Mouse (Mus musculus) heart, postnatal 0 days (tissue): ENCODE data around the gene Pde2a. TPM values are rescaled to one million over a fixed set of nuclear protein-coding genes. Genes with fewer than 3 reads are reported as not detected.

ENCODE experiments used
- ATAC-seq: fragments of 200-750 bp; cut with Nextera tagmentation; 2 replicates; pipeline ENCODE4 v1.8.0; 2017; ENCODE audit warnings: low read depth, moderate number of reproducible peaks, moderate library complexity; ENCODE audit not compliant: insufficient read depth
- DNase-seq: peaks from one replicate; pipeline ENCODE4 v3.0.0-alpha.2; 2016; ENCODE audit warnings: low spot score
- H3K27ac ChIP-seq: fragments of 300-500 bp; sonication (generic); 2 replicates; pipeline ENCODE4 v1.5.1; 2014; ENCODE audit warnings: low read depth, mild to moderate bottlenecking
- H3K27me3 ChIP-seq: fragments of 300-500 bp; sonication (generic); 2 replicates; pipeline ENCODE4 v1.6.1; 2014; ENCODE audit warnings: low read length, mixed read lengths; ENCODE audit not compliant: control insufficient read depth, insufficient read depth
- H3K36me3 ChIP-seq: fragments of 300-500 bp; sonication (generic); replicated peaks from 2 replicates; pipeline ENCODE4 v1.6.1; 2014; ENCODE audit warnings: low read length, mixed read lengths; ENCODE audit not compliant: control insufficient read depth, insufficient read depth
- H3K4me1 ChIP-seq: fragments of 300-500 bp; sonication (generic); 2 replicates; pipeline ENCODE4 v1.6.1; 2014; ENCODE audit warnings: antibody characterized with exemption; ENCODE audit not compliant: control insufficient read depth, insufficient read depth
- H3K4me2 ChIP-seq: fragments of 300-500 bp; sonication (generic); 2 replicates; pipeline ENCODE4 v1.6.1; 2014; ENCODE audit warnings: low read depth, mild to moderate bottlenecking, low read length, moderate library complexity
- H3K4me3 ChIP-seq: fragments of 300-500 bp; sonication (generic); 2 replicates; pipeline ENCODE4 v1.5.1; 2014; ENCODE audit warnings: low read depth, low read length
- H3K9ac ChIP-seq: fragments of 300-500 bp; sonication (generic); replicated peaks from 2 replicates; pipeline ENCODE4 v1.6.1; 2014; ENCODE audit warnings: low read depth, low read length, mixed read lengths
- H3K9me3 ChIP-seq: fragments of 300-500 bp; sonication (generic); replicated peaks from 2 replicates; pipeline ENCODE4 v1.6.1; 2016; ENCODE audit warnings: low read length; ENCODE audit not compliant: control insufficient read depth
- CTCF ChIP-seq: IDR thresholded peaks from 2 replicates; pipeline ENCODE4 v1.5.1; 2016; ENCODE audit warnings: antibody characterized with exemption, control low read depth, low read depth
- EP300 ChIP-seq: IDR thresholded peaks from 2 replicates; pipeline ENCODE4 v1.6.1; 2016; ENCODE audit warnings: antibody characterized with exemption, low read depth
- WGBS: fragments of 180-500 bp; shearing (Covaris S2); extraction: QIAGEN DNeasy Blood & Tissue Kit; methylation state at CpG from one replicate; pipeline ENCODE4 v1.1.7; 2014; 5-methylcytosine and 5-hydroxymethylcytosine counted together
- polyA plus RNA-seq: library from polyadenylated mRNA; unstranded; fragments of >200 nt; fragmentation: Nextera tagmentation; extraction: Ambion mirVana; gene quantifications from 2 replicates; pipeline ENCODE4 v1.2.1, GENCODE M21; 2015
- total RNA-seq: library from RNA; depleted of rRNA; stranded (reverse); fragments of >200 nt; gene quantifications from 2 replicates; pipeline ENCODE4 v1.2.3, GENCODE M21; 2014; ENCODE audit warnings: low replicate concordance

Gene Pde2a
- total and polyA plus RNA-seq, 2 experiments from 2014 or later, result 4.7 to 19.3 TPM

DNA sequence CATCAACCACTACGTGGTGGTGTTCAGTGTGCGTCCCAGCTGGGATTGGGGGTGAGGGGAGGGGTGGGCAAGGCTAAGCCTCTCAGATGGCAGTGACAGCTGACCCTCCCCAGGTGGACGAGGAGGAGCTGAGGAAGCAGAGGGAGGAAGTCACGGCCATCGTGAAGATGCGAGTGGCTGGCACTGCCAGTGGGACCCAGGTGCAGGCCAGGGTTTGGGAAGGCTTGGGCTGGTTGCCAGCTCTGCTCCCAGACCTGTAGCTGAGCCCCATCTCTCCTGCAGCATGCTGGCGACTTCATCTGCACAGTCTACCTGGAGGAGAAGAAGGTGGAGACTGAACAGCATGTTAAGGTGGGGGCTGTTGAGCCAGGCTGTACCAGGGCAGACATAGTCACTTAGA, 20.0 kb upstream of the Pde2a start:
- DNase-seq (no peak), ATAC-seq (no peak)
- Histone ChIP-seq H3K36me3 (peaks cover 82% of the 10 kb centered on the region), H3K4me2 (no peak overlapping the region), H3K4me3 (no peak overlapping the region), H3K27ac (no peak overlapping the region), H3K9me3 (no peaks in the 10 kb centered on the region), H3K4me1 (peaks cover 24% of the 10 kb centered on the region), H3K9ac (no peak overlapping the region), H3K27me3 (no peaks in the 10 kb centered on the region)
- TF ChIP-seq CTCF, result no peak
- TF ChIP-seq EP300, result no peak
- 90% methylated on average over 7 of the region's 7 CpGs for WGBS

DNA sequence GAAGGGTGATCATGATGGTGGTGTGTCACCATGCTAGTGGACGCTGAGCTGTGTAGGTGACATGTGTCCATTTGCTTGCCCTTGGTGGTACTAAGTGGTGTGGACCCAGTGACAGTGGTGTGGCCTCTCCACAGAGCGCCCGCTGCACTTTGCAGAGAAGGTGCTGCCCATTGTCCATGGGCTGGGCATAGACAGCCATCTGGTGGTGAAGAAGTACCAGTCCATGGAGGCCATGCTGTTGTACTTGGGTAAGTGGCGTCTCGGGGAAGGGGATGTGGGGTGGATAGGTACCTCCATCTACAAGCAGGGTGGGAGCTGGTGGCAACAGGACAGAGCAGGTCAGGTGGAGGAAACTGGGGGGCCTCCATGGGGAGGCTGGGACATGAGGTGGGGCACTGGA, 17.7 kb upstream of the Pde2a start:
- TF ChIP-seq CTCF (peak; percentile 44), EP300 (no peak)
- H3K27me3 ChIP-seq, result no peaks in the 10 kb centered on the region
- no peaks in the 10 kb centered on the region for H3K9me3 ChIP-seq
- no peak overlapping the region for H3K9ac ChIP-seq
- no peak overlapping the region for H3K4me3 ChIP-seq
- WGBS, result 88% methylated on average over 5 of the region's 5 CpGs
- H3K27ac ChIP-seq, result no peak overlapping the region
- H3K4me1 ChIP-seq, result peaks cover 25% of the 10 kb centered on the region
- DNase-seq (no peak), ATAC-seq (no peak)
- H3K36me3 ChIP-seq, result peaks cover 75% of the 10 kb centered on the region
- no peak overlapping the region for H3K4me2 ChIP-seq

DNA sequence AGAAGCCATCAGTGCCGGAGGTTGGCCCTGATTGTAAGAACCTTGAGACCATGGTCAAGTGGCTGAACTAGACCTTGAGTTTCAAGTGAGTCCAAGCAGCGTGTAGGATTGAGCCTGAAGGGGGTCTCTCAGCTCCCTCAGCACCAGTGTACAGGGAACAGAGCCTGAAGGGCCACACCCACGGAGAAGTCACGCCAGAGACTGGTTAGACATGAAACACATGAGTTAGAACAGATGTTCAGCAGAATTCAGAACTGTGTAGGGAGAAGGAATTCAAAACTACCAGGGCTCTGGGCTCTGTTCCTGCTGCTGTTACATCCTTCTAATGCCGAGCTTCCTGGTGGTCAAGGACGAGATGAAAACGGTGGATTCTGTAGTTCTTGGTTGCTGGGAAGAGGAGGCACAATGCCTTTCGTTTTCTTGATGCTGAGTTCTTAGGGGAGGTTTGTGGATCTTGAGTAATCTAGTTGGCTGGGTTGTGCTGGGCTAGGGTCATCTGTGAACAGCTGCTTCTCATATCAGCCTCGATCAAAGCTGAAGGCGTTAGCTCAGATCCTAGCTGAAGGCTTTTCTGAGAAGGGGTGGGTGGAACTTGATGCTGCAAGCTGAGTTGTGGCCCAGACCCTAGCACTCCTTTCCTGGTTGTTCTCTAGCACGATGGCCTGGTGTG, 11.1 kb upstream of the Pde2a start, which contains the start of gene Gm45837:
Gene Gm45837 (plus strand): TSS at position 620 of the 670 bp plus-strand sequence.
- 77% methylated on average over 11 of the region's 11 CpGs for WGBS
- H3K27me3 ChIP-seq, result no peaks in the 10 kb centered on the region
- TF ChIP-seq CTCF, result no peak

DNA sequence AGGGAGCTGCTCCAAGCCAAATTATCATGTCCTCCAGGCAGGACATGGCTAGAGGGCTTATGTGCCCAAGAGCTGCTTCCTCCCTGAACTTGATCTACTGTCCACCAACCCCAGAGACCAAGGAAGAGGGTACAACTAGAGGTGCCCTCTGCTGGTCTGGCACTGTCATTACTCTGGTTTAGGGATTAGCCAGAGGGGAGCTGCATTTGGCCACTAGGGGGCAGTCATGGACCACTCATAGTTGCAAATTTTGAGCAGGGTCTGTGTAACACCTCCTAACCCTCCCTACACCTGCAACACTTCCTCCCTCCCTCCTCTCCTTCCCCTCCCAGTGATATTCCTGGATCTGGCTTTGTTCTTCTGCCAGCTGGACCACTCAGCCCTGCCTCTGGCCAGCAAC, 8.7 kb upstream of the Pde2a start:
- DNase-seq (peak; percentile 77), ATAC-seq (peak; percentile 59)
- TF ChIP-seq CTCF (peak; percentile 99), EP300 (no peak)
- H3K9ac ChIP-seq, result no peak overlapping the region
- no peaks in the 10 kb centered on the region for H3K9me3 ChIP-seq
- H3K4me2 ChIP-seq, result no peak overlapping the region
- H3K4me1 ChIP-seq, result peaks cover 11% of the 10 kb centered on the region
- H3K27ac ChIP-seq, result no peak overlapping the region
- peaks cover 8% of the 10 kb centered on the region; the same call in 1 of the 2 replicates for H3K27me3 ChIP-seq
- H3K4me3 ChIP-seq, result no peak overlapping the region
- peaks cover 36% of the 10 kb centered on the region for H3K36me3 ChIP-seq

More for the DNA sequence above, 11.1 kb upstream of the Pde2a start, which contains the start of gene Gm45837:
- H3K9ac ChIP-seq, result no peak within 1 kb of the TSS
- ATAC-seq (no peak), DNase-seq (no peak)
- peaks cover 22% of the 10 kb centered on the region for H3K4me1 ChIP-seq
- no peak within 1 kb of the TSS for H3K4me2 ChIP-seq
- H3K9me3 ChIP-seq, result no peaks in the 10 kb centered on the region
- H3K27ac ChIP-seq, result no peak within 1 kb of the TSS
- H3K36me3 ChIP-seq, result peaks cover 41% of the 10 kb centered on the region
- no peak within 1 kb of the TSS for H3K4me3 ChIP-seq

DNA sequence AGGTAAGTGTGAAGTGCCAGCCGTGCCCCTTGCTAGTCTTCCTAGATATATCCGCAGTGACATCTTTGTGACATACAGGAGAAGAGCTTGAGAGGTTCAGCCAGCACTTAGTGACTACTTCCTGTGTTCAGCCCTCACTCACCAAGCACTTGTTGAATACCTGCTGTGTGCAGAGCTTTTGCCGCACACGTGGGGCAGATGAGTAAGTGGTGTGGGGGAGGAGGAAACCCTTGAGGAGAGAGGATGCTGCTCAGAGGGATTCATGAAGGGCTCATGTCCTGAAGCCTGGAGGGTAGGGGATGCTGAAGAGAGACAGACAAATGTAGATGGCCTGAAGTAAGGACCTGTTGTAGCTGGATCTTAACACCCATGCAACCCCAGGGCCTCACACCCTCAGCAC, 7.3 kb upstream of the Pde2a start:
- Histone ChIP-seq H3K27ac (no peak overlapping the region), H3K9me3 (no peaks in the 10 kb centered on the region), H3K9ac (no peak overlapping the region), H3K27me3 (peaks cover 17% of the 10 kb centered on the region; the same call in 1 of the 2 replicates), H3K4me2 (no peak overlapping the region), H3K4me3 (no peak overlapping the region), H3K36me3 (peaks cover 22% of the 10 kb centered on the region), H3K4me1 (peaks cover 11% of the 10 kb centered on the region)
- no peak for TF ChIP-seq EP300
- no peak for TF ChIP-seq CTCF
- no peak for ATAC-seq
- no peak for DNase-seq
- 46% methylated on average over 4 of the region's 4 CpGs for WGBS
